Mouse (Mus musculus) limb, embryonic 14.5 days (tissue): ENCODE results near the gene Dyrk1a. TPM values are rescaled to one million over a fixed set of nuclear protein-coding genes. Genes with fewer than 3 reads are reported as not detected.

Source experiments
- ATAC-seq: fragments of 200-750 bp; cut with Nextera tagmentation; 2 replicates; pipeline ENCODE4 v1.8.0; 2017; ENCODE audit warnings: low read depth, moderate number of reproducible peaks, moderate TSS enrichment; ENCODE audit not compliant: low FRiP score
- DNase-seq: peaks from one replicate; pipeline ENCODE4 v3.0.0-alpha.2; 2015; ENCODE audit warnings: low spot score
- H3K27ac ChIP-seq: fragments of 300-500 bp; sonication (generic); replicated peaks from 2 replicates; pipeline ENCODE4 v1.5.1; 2014; ENCODE audit warnings: low read depth, mild to moderate bottlenecking, low read length, moderate library complexity, mixed read lengths
- H3K27me3 ChIP-seq: fragments of 300-500 bp; sonication (generic); 2 replicates; pipeline ENCODE4 v1.6.1; 2014; ENCODE audit warnings: low read length, mixed read lengths; ENCODE audit not compliant: control insufficient read depth, insufficient read depth
- H3K36me3 ChIP-seq: fragments of 300-500 bp; sonication (generic); 2 replicates; pipeline ENCODE4 v1.6.1; 2014; ENCODE audit warnings: mild to moderate bottlenecking, low read length, moderate library complexity, mixed read lengths; ENCODE audit not compliant: control insufficient read depth, insufficient read depth
- H3K4me1 ChIP-seq: fragments of 300-500 bp; sonication (generic); 2 replicates; pipeline ENCODE4 v1.6.1; 2014; ENCODE audit warnings: antibody characterized with exemption, low read length, mixed read lengths; ENCODE audit not compliant: control insufficient read depth, insufficient read depth
- H3K4me2 ChIP-seq: fragments of 300-500 bp; sonication (generic); replicated peaks from 2 replicates; pipeline ENCODE4 v1.6.1; 2014; ENCODE audit warnings: low read depth, mild to moderate bottlenecking, low read length, moderate library complexity; ENCODE audit not compliant: severe bottlenecking
- H3K4me3 ChIP-seq: fragments of 300-500 bp; sonication (generic); replicated peaks from 2 replicates; pipeline ENCODE4 v1.5.1; 2014; ENCODE audit warnings: low read length
- H3K9ac ChIP-seq: fragments of 300-500 bp; sonication (generic); 2 replicates; pipeline ENCODE4 v1.6.1; 2014; ENCODE audit warnings: mild to moderate bottlenecking, low read depth, low read length, moderate library complexity; ENCODE audit not compliant: severe bottlenecking
- H3K9me3 ChIP-seq: fragments of 300-500 bp; sonication (generic); 2 replicates; pipeline ENCODE4 v1.6.1; 2016; ENCODE audit warnings: low read length; ENCODE audit not compliant: control insufficient read depth
- POLR2A ChIP-seq: fragments of 200-500 bp; IDR thresholded peaks from 2 replicates; pipeline ENCODE4 v1.8.0; 2012; ENCODE audit warnings: inconsistent platforms, mild to moderate bottlenecking, moderate library complexity, borderline replicate concordance; ENCODE audit not compliant: insufficient read depth, insufficient read length; ENCODE audit errors: extremely low read depth
- WGBS: fragments of 180-500 bp; shearing (Covaris S2); extraction: QIAGEN DNeasy Blood & Tissue Kit; methylation state at CpG from one replicate; pipeline ENCODE4 v1.1.7; 2014; 5-methylcytosine and 5-hydroxymethylcytosine counted together
- polyA plus RNA-seq, 2 experiments: library from polyadenylated mRNA; depleted of rRNA in 1 of 2; stranded (reverse) in 1 of 2; unstranded in 1 of 2; fragments of >200 nt; fragmentation: Nextera tagmentation in 1 of 2; extraction: Ambion mirVana in 1 of 2; gene quantifications; 2 replicates each; pipeline versions ENCODE4 v1.2.1 to v1.2.3; 2012 to 2014

The Dyrk1a gene
- polyA plus RNA-seq, 2 experiments: 12.3 to 35.0 TPM

DNA sequence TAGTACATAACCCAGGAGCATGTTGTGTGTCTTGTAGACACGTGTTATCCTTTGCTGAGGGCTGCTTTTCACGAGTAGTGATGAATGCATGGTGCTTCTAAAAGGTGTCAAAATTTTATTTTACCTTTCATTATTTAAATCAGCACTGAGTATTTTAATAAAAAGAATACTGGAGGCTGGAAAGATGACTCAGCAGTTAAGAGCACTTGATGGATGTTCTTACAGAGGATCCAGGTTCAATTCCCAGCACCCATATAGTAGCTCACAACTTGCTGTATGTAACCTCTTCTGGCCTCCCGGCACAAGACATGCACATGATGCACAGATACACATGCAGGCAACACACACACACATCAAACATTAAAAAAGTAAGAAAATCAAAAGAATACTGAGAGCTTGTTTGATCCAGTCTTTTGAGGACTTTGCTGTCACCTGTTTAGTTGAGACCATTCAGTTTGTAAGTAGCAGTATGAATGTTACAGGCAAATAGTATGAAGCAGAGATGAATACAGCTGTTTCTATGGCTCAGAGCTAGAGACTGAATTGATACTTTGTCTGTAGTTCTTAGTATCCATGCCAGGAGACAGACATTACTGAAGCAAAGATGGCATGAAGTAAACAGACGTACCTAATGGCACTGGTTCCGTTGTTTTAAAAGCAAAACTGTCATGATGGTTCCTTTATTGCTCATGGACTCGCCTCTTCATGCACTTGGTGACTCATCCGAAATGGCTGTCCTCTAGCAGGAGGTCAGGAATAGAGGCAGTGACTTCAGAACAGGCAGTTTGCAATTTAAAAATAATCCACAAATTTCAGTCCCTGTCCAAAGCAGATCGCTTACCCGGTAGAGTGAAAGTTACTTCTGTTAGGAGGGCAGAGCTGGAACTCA is 39.1 kb downstream of the Dyrk1a start:
- TF ChIP-seq POLR2A: no peak
- Histone ChIP-seq H3K4me2 (no peak overlapping the region), H3K27me3 (no peaks in the 10 kb centered on the region), H3K27ac (no peak overlapping the region), H3K4me1 (peaks cover 11% of the 10 kb centered on the region), H3K36me3 (no peaks in the 10 kb centered on the region), H3K9me3 (no peaks in the 10 kb centered on the region), H3K4me3 (no peak overlapping the region), H3K9ac (no peak overlapping the region)
- WGBS: 89% methylated on average over 9 of the region's 9 CpGs
- DNase-seq: no peak
- no peak for ATAC-seq

DNA sequence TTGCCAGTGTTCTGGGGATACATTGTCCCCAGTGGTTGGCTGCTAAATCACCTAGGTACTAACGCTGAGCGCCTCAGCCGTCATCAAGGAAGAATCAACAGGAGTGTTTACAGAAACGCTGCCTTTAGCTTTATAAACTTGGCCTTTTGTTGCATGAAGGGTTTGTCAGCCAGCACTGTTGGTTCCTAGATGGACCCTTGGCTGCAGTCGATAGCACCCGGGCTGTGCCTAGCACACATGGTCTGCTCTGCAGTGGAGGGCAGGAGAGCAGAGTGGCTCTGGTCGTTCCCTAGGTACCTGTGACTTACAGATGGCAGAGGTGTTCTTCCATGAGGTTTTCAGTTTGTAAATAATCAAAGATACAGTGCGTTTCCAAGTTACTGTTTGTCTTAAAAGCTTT is 42.8 kb downstream of the Dyrk1a start:
- Histone ChIP-seq H3K9ac (no peak overlapping the region), H3K4me3 (no peak overlapping the region), H3K9me3 (no peaks in the 10 kb centered on the region), H3K36me3 (peaks cover 8% of the 10 kb centered on the region), H3K27me3 (no peaks in the 10 kb centered on the region), H3K4me1 (peaks cover under 1% of the 10 kb centered on the region), H3K4me2 (no peak overlapping the region), H3K27ac (no peak overlapping the region)
- WGBS: 68% methylated on average over 8 of the region's 8 CpGs
- ATAC-seq (no peak), DNase-seq (no peak)
- TF ChIP-seq POLR2A: no peak

DNA sequence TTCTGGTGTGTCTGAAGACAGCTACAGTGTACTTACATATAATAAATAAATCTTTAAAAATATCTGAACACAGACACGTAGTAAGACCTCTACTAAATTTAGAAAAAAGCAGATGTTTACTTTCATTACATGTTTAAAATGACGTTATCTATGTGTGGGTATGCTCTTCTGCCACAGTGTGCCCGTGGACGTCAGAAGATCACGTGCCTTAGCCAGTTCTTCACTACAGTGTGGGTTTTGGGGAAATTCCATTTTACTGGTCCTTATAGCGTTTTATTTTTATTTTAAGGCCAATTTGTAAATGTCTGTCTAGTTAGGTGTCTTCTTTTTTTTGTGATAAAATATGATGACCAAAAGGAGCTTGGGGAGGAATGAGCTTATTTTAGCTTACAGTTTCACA is 47.4 kb downstream of the Dyrk1a start:
- no peak for DNase-seq
- Histone ChIP-seq H3K27me3 (no peaks in the 10 kb centered on the region), H3K27ac (no peak overlapping the region), H3K4me3 (no peak overlapping the region), H3K4me2 (no peak overlapping the region), H3K9ac (no peak overlapping the region), H3K36me3 (peaks cover 16% of the 10 kb centered on the region), H3K4me1 (peaks cover 6% of the 10 kb centered on the region; the same call in 1 of the 2 replicates), H3K9me3 (no peaks in the 10 kb centered on the region)
- 94% methylated on average over 6 of the region's 6 CpGs for WGBS
- ATAC-seq: no peak
- no peak for TF ChIP-seq POLR2A

DNA sequence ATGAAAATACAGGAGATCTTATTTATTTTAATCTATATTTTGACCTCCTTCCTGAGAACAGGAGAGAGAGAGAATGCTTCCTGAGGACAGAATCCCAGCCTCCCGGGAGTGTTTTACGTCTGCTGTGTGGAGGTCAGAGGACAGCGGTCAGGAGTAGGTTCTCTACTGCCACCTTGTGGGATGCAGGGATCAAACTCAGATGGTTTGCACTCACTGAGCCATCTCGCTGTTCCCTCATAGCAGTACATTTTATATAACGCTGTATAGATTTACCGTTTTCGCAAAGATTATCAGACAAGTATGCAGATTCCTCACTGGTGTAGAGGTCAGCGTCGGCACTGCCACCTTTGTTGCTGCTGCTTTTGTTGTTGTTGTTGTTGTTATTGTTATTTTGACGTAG is 48.7 kb downstream of the Dyrk1a start:
- Histone ChIP-seq H3K4me3 (no peak overlapping the region), H3K9ac (no peak overlapping the region), H3K27ac (no peak overlapping the region), H3K27me3 (no peaks in the 10 kb centered on the region), H3K4me2 (no peak overlapping the region), H3K4me1 (peaks cover 6% of the 10 kb centered on the region; the same call in 1 of the 2 replicates), H3K9me3 (no peaks in the 10 kb centered on the region), H3K36me3 (peaks cover 19% of the 10 kb centered on the region)
- DNase-seq: peak; percentile 57
- WGBS: 58% methylated on average over 10 of the region's 10 CpGs
- TF ChIP-seq POLR2A: no peak
- ATAC-seq: no peak; the same call in 1 of the 2 replicates

DNA sequence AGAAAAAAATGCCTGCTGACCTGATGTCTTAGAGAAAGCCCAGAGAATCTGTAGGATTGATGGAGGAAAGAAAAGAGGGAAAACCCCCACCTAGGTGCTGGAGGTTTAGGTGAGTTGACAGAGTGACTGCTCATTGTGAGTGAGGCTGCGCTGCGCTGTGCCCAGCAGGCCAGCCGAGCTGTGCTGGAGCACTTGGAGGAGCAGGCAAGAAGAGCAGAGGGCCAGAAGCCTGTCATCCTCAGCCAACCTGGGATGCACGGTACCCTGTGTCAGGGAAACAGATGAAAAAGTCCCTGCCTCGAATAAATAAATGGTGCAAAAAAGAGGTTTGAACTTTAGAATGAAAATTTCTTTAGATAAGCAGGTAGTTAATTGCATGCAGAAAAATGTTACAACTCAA is 49.5 kb downstream of the Dyrk1a start:
- Histone ChIP-seq H3K4me3 (no peak overlapping the region), H3K27ac (no peak overlapping the region), H3K4me1 (peaks cover 6% of the 10 kb centered on the region; the same call in 1 of the 2 replicates), H3K27me3 (no peaks in the 10 kb centered on the region), H3K4me2 (no peak overlapping the region), H3K9me3 (no peaks in the 10 kb centered on the region), H3K36me3 (peaks cover 19% of the 10 kb centered on the region), H3K9ac (no peak overlapping the region)
- 92% methylated on average over 5 of the region's 5 CpGs for WGBS
- DNase-seq: no peak
- ATAC-seq: no peak
- no peak for TF ChIP-seq POLR2A

DNA sequence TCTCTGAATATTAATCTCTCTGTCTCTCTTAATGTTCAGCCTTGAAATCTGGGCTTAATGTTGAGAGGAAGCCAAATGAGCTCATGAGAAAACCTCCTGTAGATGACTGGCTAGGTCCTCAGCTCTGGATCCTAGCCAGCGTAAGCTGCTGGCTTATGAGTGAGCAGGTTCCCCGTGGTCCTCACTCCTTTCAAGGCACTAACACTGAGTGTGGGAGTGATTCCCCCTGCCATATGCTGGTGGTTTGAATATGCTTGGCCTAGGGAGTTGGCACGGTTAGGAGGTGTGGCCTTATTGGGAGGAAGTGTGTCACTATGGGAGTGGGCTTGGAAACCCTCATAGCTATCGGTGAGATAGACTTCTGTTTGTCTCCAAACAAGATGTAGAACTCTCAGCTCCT is 55.1 kb downstream of the Dyrk1a start:
- Histone ChIP-seq H3K9ac (no peak overlapping the region), H3K27ac (no peak overlapping the region), H3K36me3 (peaks cover 10% of the 10 kb centered on the region), H3K27me3 (no peaks in the 10 kb centered on the region), H3K4me1 (peaks cover 2% of the 10 kb centered on the region; the same call in 1 of the 2 replicates), H3K9me3 (no peaks in the 10 kb centered on the region), H3K4me2 (no peak overlapping the region), H3K4me3 (no peak overlapping the region)
- 0 out of 2 replicates have a peak, but pooled peaks have one; percentile 15 for ATAC-seq
- DNase-seq: peak; percentile 15
- TF ChIP-seq POLR2A: no peak
- 77% methylated on average over 4 of the region's 4 CpGs for WGBS
